Mouse (Mus musculus): ENCODE measurements around the gene Ndufb10.

Ndufb10 gene

GRCm38 (mm10) chr17:24724184-24724583 is at the start of gene Ndufb10:
Ndufb10 (minus strand) TSS chr17:24724478.
- DNase-seq (ENCODE audit: low spot score), result peak; percentile 98

GRCm38 (mm10) chr17:24773241-24773640 is 49.0 kb upstream of the Ndufb10 start:
- DNase-seq (ENCODE audit: low spot score), result no peak

GRCm38 (mm10) chr17:24769146-24769545 is 44.9 kb upstream of the Ndufb10 start:
- DNase-seq (ENCODE audit: low spot score), result no peak

GRCm38 (mm10) chr17:24766266-24766875 is 42.1 kb upstream of the Ndufb10 start:
- DNase-seq (ENCODE audit: low spot score), result no peak

- no peak for DNase-seq (ENCODE audit: low spot score)
These were observed 41.0 kb upstream of the Ndufb10 start for GRCm38 (mm10) chr17:24765016-24765905.

GRCm38 (mm10) chr17:24761121-24761520 is 36.8 kb upstream of the Ndufb10 start:
- no peak for DNase-seq (ENCODE audit: low spot score)

GRCm38 (mm10) chr17:24757394-24757793 is 33.1 kb upstream of the Ndufb10 start:
- no peak for DNase-seq (ENCODE audit: low spot score)

- no peak for DNase-seq (ENCODE audit: low spot score)
These were observed 28.4 kb upstream of the Ndufb10 start, which contains the start of gene Hs3st6 for GRCm38 (mm10) chr17:24752415-24753394. Hs3st6 (plus strand) TSS chr17:24752988.

- DNase-seq (ENCODE audit: low spot score), result no peak
These were observed 27.2 kb upstream of the Ndufb10 start for GRCm38 (mm10) chr17:24751528-24751927.

GRCm38 (mm10) chr17:24746986-24747385 is 22.7 kb upstream of the Ndufb10 start:
- no peak for DNase-seq (ENCODE audit: low spot score)

GRCm38 (mm10) chr17:24745526-24746497 is 21.5 kb upstream of the Ndufb10 start:
- DNase-seq (ENCODE audit: low spot score), result peak; percentile 91

GRCm38 (mm10) chr17:24744381-24744780 is 20.1 kb upstream of the Ndufb10 start:
- DNase-seq (ENCODE audit: low spot score), result no peak

GRCm38 (mm10) chr17:24743896-24744295 is 19.6 kb upstream of the Ndufb10 start:
- DNase-seq (ENCODE audit: low spot score), result no peak

- peak; percentile 53 for DNase-seq (ENCODE audit: low spot score)
These were observed 18.0 kb upstream of the Ndufb10 start for GRCm38 (mm10) chr17:24742307-24742706.

- no peak for DNase-seq (ENCODE audit: low spot score)
These were observed 15.6 kb upstream of the Ndufb10 start for GRCm38 (mm10) chr17:24739926-24740325.

- DNase-seq (ENCODE audit: low spot score), result no peak
These were observed 14.0 kb upstream of the Ndufb10 start for GRCm38 (mm10) chr17:24738238-24738637.

- DNase-seq (ENCODE audit: low spot score), result no peak
These were observed 13.0 kb upstream of the Ndufb10 start for GRCm38 (mm10) chr17:24737135-24737810.

GRCm38 (mm10) chr17:24736330-24737051 is 12.2 kb upstream of the Ndufb10 start, which contains the start of gene Msrb1:
Msrb1 (plus strand) TSS chr17:24736642.
- peak; percentile 96 for DNase-seq (ENCODE audit: low spot score)

GRCm38 (mm10) chr17:24735446-24735845 is 11.2 kb upstream of the Ndufb10 start:
- DNase-seq (ENCODE audit: low spot score), result no peak

Measured in layer of hippocampus, adult 11-12 months (tissue).